Mouse (Mus musculus) forebrain, embryonic 14.5 days (tissue): Measurements from ENCODE around the gene Odaph. TPM values are rescaled to one million over a fixed set of nuclear protein-coding genes. Genes with fewer than 3 reads are reported as not detected.

Experiments used
- ATAC-seq: fragments of 200-750 bp; cut with Nextera tagmentation; 2 replicates; pipeline ENCODE4 v1.8.0; 2017; ENCODE audit warnings: mild to moderate bottlenecking, moderate library complexity
- DNase-seq: peaks from one replicate; pipeline ENCODE4 v3.0.0-alpha.2; 2015; ENCODE audit warnings: low spot score
- H3K27ac ChIP-seq: fragments of 300-500 bp; sonication (generic); 2 replicates; pipeline ENCODE4 v1.5.1; 2014; ENCODE audit warnings: low read depth, mild to moderate bottlenecking, control low read depth, low read length, moderate library complexity
- H3K27me3 ChIP-seq: fragments of 300-500 bp; sonication (generic); replicated peaks from 2 replicates; pipeline ENCODE4 v1.6.1; 2014; ENCODE audit warnings: low read length, control low read depth, mixed read lengths; ENCODE audit not compliant: control insufficient read depth, insufficient read depth
- H3K36me3 ChIP-seq: fragments of 300-500 bp; sonication (generic); 2 replicates; pipeline ENCODE4 v1.6.1; 2014; ENCODE audit warnings: low read length, control low read depth; ENCODE audit not compliant: control insufficient read depth, insufficient read depth
- H3K4me1 ChIP-seq: fragments of 300-500 bp; sonication (generic); 2 replicates; pipeline ENCODE4 v1.6.1; 2014; ENCODE audit warnings: antibody characterized with exemption, low read length, control low read depth; ENCODE audit not compliant: control insufficient read depth, insufficient read depth
- H3K4me2 ChIP-seq: fragments of 300-500 bp; sonication (generic); 2 replicates; pipeline ENCODE4 v1.6.1; 2014; ENCODE audit warnings: mild to moderate bottlenecking, control low read depth, low read length
- H3K4me3 ChIP-seq: fragments of 300-500 bp; sonication (generic); 2 replicates; pipeline ENCODE4 v1.5.1; 2014; ENCODE audit warnings: low read depth, low read length, control low read depth
- H3K9ac ChIP-seq: fragments of 300-500 bp; sonication (generic); 2 replicates; pipeline ENCODE4 v1.6.1; 2014; ENCODE audit warnings: mild to moderate bottlenecking, low read length, control low read depth, moderate library complexity
- H3K9me3 ChIP-seq: fragments of 300-500 bp; sonication (generic); replicated peaks from 2 replicates; pipeline ENCODE4 v1.6.1; 2016; ENCODE audit warnings: low read length, control low read depth, mixed read lengths; ENCODE audit not compliant: control insufficient read depth
- WGBS: fragments of 180-500 bp; shearing (Covaris S2); extraction: QIAGEN DNeasy Blood & Tissue Kit; methylation state at CpG from one replicate; pipeline ENCODE4 v1.1.7; 2014; 5-methylcytosine and 5-hydroxymethylcytosine counted together
- polyA plus RNA-seq: library from polyadenylated mRNA; unstranded; fragments of >200 nt; fragmentation: Nextera tagmentation; extraction: Ambion mirVana; gene quantifications from 2 replicates; pipeline ENCODE4 v1.2.1, GENCODE M21; 2014

Odaph gene
- polyA plus RNA-seq, 1 experiment from 2014 or later, result not detected

DNA sequence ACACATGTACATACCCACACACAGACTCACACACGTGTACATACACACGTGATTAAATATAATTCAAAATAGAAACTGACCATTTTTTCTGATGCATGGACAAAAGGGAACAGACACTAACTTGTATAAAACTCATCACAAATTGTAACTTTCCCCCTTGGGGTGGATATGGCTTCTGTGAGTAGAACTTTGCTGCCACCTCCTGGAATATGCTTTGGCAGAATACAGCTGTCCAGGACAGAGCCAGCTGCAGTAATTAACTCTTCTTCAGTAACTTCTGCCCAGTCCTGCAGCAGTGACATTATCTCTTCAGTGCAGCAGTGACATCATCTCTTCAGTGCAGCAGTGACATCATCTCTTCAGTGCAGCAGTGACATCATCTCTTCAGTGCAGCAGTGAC, 15.7 kb downstream of the Odaph start:
- H3K27me3 ChIP-seq, result no peaks in the 10 kb centered on the region
- H3K4me1 ChIP-seq, result no peaks in the 10 kb centered on the region
- ATAC-seq (no peak), DNase-seq (peak; percentile 44)
- H3K4me2 ChIP-seq, result no peak overlapping the region
- H3K9ac ChIP-seq, result no peak overlapping the region
- no peaks in the 10 kb centered on the region for H3K36me3 ChIP-seq
- H3K4me3 ChIP-seq, result no peak overlapping the region
- no peak overlapping the region for H3K27ac ChIP-seq
- WGBS, result 60% methylated on average over 2 of the region's 2 CpGs
- no peaks in the 10 kb centered on the region for H3K9me3 ChIP-seq

DNA sequence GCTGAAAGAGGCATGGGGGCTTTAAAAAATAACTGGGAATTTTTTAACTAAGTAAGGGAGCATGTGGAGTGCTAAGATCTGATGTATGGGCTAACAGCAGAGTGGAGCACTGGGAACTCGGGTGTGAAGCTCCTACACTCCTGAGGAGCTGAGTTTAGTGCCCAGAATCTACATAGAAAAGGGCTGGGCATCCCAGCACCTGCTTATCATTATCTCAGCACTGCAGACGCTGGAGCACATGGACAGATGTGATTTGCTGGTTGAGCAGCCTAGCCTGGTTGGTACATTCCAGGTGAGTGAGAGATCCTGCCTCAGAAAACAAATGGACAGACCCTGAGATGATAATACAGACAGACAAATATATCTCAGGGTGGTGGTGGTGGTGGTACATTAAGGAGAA, 22.6 kb downstream of the Odaph start:
- no peak overlapping the region for H3K4me2 ChIP-seq
- no peaks in the 10 kb centered on the region for H3K9me3 ChIP-seq
- no peak overlapping the region for H3K9ac ChIP-seq
- no peak overlapping the region for H3K27ac ChIP-seq
- H3K27me3 ChIP-seq, result no peaks in the 10 kb centered on the region
- no peak for DNase-seq
- H3K36me3 ChIP-seq, result no peaks in the 10 kb centered on the region
- WGBS, result 48% methylated on average over 2 of the region's 2 CpGs
- no peak for ATAC-seq
- H3K4me3 ChIP-seq, result no peak overlapping the region
- no peaks in the 10 kb centered on the region for H3K4me1 ChIP-seq

DNA sequence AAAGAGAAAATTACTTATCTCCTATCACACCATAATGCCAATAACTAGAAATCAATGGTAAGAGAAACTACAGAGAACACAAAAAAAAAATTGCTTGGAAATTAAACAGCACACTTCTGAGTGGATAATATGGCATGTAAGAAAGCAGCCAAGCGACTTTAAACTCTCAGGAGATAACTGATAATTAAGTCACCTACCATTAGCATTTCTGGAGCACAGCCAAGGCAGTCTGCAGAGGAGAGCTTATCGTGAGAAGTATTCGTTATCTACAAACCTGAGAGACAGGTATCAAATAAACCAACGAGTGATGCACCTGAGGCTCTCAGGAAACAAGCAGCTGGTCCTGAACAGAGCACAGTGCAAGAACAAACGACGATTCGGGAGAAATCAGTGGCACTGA, 24.5 kb downstream of the Odaph start:
- Histone ChIP-seq H3K4me3 (no peak overlapping the region), H3K9me3 (no peaks in the 10 kb centered on the region), H3K27me3 (no peaks in the 10 kb centered on the region), H3K4me1 (no peaks in the 10 kb centered on the region), H3K27ac (no peak overlapping the region), H3K4me2 (no peak overlapping the region), H3K9ac (no peak overlapping the region), H3K36me3 (no peaks in the 10 kb centered on the region)
- DNase-seq, result no peak
- WGBS, result 66% methylated on average over 7 of the region's 7 CpGs
- ATAC-seq, result no peak

DNA sequence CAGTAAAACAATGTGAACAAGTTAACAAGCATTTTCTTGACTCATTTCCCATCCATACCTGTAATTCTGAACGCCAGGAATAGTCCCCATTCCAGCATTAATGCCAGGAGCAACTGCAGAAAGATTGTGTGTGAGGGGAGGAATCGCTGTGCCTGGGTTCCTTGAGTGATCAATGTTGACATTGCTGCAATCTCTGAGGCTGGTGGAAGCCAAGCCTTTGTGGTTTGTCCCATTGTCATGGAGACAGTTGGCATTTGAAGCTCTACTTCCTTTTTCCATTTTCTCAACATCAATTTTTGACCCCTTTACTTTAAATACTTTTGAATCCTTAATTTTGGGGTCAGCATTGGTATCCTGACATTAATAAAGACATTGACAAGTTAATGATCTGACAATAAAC, 32.7 kb downstream of the Odaph start:
- no peaks in the 10 kb centered on the region for H3K4me1 ChIP-seq
- no peak overlapping the region for H3K27ac ChIP-seq
- no peaks in the 10 kb centered on the region for H3K36me3 ChIP-seq
- H3K9me3 ChIP-seq, result no peaks in the 10 kb centered on the region
- no peak overlapping the region for H3K4me2 ChIP-seq
- no peak for DNase-seq
- no peaks in the 10 kb centered on the region for H3K27me3 ChIP-seq
- H3K4me3 ChIP-seq, result no peak overlapping the region
- no peak overlapping the region for H3K9ac ChIP-seq
- ATAC-seq, result no peak
- 61% methylated on average over 2 of the region's 2 CpGs for WGBS

DNA sequence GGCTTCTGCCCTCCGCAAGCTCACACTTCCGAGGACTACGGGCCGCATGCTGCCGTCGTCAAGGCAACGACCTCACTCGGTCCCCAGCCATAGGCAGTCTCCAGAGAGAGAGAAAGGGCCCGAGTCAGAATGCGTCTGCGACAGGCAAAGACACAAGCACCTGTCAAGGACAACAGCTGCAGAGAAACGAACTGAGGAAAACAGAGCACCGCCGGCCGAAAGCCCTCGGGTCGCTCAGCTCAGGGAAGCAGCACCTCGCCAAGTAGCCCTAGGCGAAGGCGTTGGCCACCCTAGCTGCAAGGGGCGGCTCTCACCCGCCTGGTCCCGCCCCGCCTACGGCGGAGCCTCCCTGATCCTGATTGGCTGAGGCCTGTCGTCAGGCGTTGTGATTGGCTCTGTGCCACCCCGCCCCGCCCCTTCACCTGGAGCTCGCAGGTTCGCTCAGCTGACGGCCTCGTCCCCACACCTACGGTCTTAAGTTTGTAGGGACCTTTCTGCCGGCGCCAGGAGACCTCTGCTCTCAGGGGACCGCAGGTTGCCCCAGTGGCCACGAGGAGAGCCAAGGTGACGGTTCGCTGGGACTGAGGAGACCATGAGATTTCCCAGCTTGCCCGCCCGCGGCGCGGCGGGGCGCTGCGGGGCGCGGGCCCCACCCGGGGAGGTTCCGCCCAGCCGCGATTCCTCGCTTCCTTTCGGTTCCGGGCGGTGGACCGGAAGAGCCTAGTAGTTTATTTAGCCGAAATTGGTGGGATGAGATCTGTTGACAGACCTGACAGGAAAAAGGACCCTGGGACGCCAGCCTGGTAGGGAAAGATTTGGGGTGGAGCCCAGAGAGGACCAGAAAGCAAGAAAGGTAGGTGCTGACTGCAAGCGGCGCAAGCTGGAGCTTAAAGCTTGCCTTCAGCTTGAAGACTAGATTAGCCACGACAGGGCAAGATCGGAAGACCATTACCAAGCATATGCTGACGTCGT, 55.4 kb downstream of the Odaph start:
- H3K4me2 ChIP-seq, result peak overlapping the region; percentile 99
- H3K4me3 ChIP-seq, result peak overlapping the region; percentile 69
- H3K36me3 ChIP-seq, result no peaks in the 10 kb centered on the region
- H3K4me1 ChIP-seq, result peaks cover 3% of the 10 kb centered on the region; the same call in 1 of the 2 replicates
- H3K9me3 ChIP-seq, result no peaks in the 10 kb centered on the region
- WGBS, result under 1% methylated on average over 68 of the region's 68 CpGs
- H3K27ac ChIP-seq, result no peak overlapping the region
- DNase-seq (peak; percentile 90), ATAC-seq (peak; percentile 99)
- peak overlapping the region; percentile 61 for H3K9ac ChIP-seq
- 0 out of 2 replicates have a peak, but pooled peaks cover 4% of the 10 kb centered on the region for H3K27me3 ChIP-seq

DNA sequence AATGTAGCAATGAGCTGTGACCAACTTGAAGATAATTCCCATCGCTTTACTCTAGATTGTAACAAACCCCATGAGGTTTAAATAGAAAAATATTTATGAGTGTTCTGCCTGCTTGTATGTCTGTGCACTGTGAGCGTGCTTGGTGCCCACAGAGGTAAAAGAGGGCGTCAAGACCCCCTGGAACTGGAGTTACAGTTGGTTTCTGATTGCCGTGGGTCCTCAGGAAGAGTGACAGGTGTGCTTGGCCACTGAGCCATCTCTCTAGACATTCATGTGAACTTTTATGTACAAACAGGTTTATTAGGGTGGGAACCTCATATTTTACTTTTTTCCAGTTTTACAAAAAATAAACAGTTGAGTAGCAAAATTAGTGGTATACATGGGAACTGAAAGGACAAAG, 56.5 kb downstream of the Odaph start, which contains the start of gene Cdkl2:
Cdkl2 (minus strand) TSS at position 101 of the 400 bp plus-strand sequence.
- Histone ChIP-seq H3K27ac (no peak within 1 kb of the TSS), H3K9me3 (no peaks in the 10 kb centered on the region), H3K4me2 (peak within 1 kb of the TSS; percentile 99), H3K36me3 (no peaks in the 10 kb centered on the region), H3K27me3 (0 out of 2 replicates have a peak, but pooled peaks cover 4% of the 10 kb centered on the region), H3K4me1 (peaks cover 3% of the 10 kb centered on the region; the same call in 1 of the 2 replicates), H3K4me3 (peak within 1 kb of the TSS; percentile 69), H3K9ac (peak within 1 kb of the TSS; percentile 61)
- DNase-seq (no peak), ATAC-seq (no peak)
- WGBS, result 76% methylated on average over 4 of the region's 4 CpGs

Other genes starting within 250 kb of the Odaph start
- 43.5 and 43.8 TPM in 2 replicates for gene Rchy1, start 24.4 kb upstream of the Odaph start, polyA plus RNA-seq
- gene Cdkl2, start 56.4 kb downstream of the Odaph start, polyA plus RNA-seq, result 3.9 and 7.6 TPM in 2 replicates
- gene G3bp2, start 96.2 kb downstream of the Odaph start, polyA plus RNA-seq, result 351 and 398 TPM in 2 replicates
- gene Uso1, start 150.5 kb downstream of the Odaph start, polyA plus RNA-seq, result 30.1 and 32.0 TPM in 2 replicates
- not detected in 2 replicates for gene U90926, start 227.9 kb downstream of the Odaph start, polyA plus RNA-seq